7 mouse cellular contexts compared by ENCODE assay signal in genomic region chr13:43398297-43399080, GRCm38 (mm10). TPM values are rescaled to one million over a fixed set of nuclear protein-coding genes. Genes with fewer than 3 reads are reported as not detected.
DNase-seq lines count a peak whose midpoint lies in the region; ATAC-seq lines count a peak whose summit lies in the region.

Nol7 (plus strand) TSS chr13:43398390.

- intact Hi-C loops in left cerebral cortex, postnatal 36 days (cut with DNase I), result loop anchor here (1.0 to 5.0 kb wide), 3 partner anchors 84 to 227 kb away; partner anchors contain the start of genes Gfod1, Ranbp9 and Tbc1d7

- ATAC-seq in intestine, embryonic 16.5 days, result peak; percentile 98
- peak; percentile 91 for ATAC-seq in midbrain, embryonic 11.5 days (ENCODE audit: low FRiP score)

- peak within 1 kb of the TSS; percentile 75 for H3K4me2 ChIP-seq in intestine, embryonic 16.5 days (ENCODE audit: low read depth, low read length)
- H3K4me2 ChIP-seq in midbrain, embryonic 11.5 days, result peak within 1 kb of the TSS; percentile 73

- H3K9ac ChIP-seq in intestine, embryonic 16.5 days (ENCODE audit: low read depth, low read length), result peak within 1 kb of the TSS; percentile 96
- H3K9ac ChIP-seq in midbrain, embryonic 11.5 days (ENCODE audit: low read length), result peak within 1 kb of the TSS; percentile 93

- H3K4me3 ChIP-seq in intestine, embryonic 16.5 days (ENCODE audit: low read length), result peak within 1 kb of the TSS; percentile 90
- peak within 1 kb of the TSS; percentile 82 for H3K4me3 ChIP-seq in midbrain, embryonic 11.5 days (ENCODE audit: low read depth, low read length)

- H3K27me3 ChIP-seq in intestine, embryonic 16.5 days (replicated peaks; ENCODE audit: control insufficient read depth, insufficient read depth, low read length), result no peaks in the 10 kb centered on the region
- no peaks in the 10 kb centered on the region for H3K27me3 ChIP-seq in midbrain, embryonic 11.5 days (ENCODE audit: control insufficient read depth, insufficient read depth, low read length)

- peaks cover 7% of the 10 kb centered on the region for H3K36me3 ChIP-seq in intestine, embryonic 16.5 days (ENCODE audit: control insufficient read depth, insufficient read depth, low read length)
- H3K36me3 ChIP-seq in midbrain, embryonic 11.5 days (ENCODE audit: control insufficient read depth, insufficient read depth, low read length), result peaks cover 5% of the 10 kb centered on the region; the same call in 1 of the 2 replicates

- H3K4me1 ChIP-seq in intestine, embryonic 16.5 days (ENCODE audit: control insufficient read depth, insufficient read depth, low read length), result peaks cover 5% of the 10 kb centered on the region; the same call in 1 of the 2 replicates
- peaks cover 6% of the 10 kb centered on the region; the same call in 1 of the 2 replicates for H3K4me1 ChIP-seq in midbrain, embryonic 11.5 days (ENCODE audit: control insufficient read depth, insufficient read depth, low read length)

- peak; percentile 96 for DNase-seq in adrenal gland, adult 2 months
- DNase-seq in embryo, embryonic 11.5 days (ENCODE audit: low read depth, low spot score), result peak; percentile 91
- peak; percentile 97 to 98 for DNase-seq in gastrocnemius, postnatal 4 days (ENCODE audit: low spot score in 2 of 2)
- DNase-seq in left cerebral cortex, postnatal 36 days (ENCODE audit: low spot score in 2 of 2), result peak; percentile 98
- DNase-seq in midbrain, embryonic 11.5 days (ENCODE audit: low spot score, missing footprints), result peak; percentile 100
- DNase-seq in skeletal muscle tissue, adult 2 months (ENCODE audit: low read depth, low spot score), result peak; percentile 93

- 2% methylated on average over 72 of the region's 72 CpGs for WGBS in intestine, embryonic 16.5 days
- WGBS in midbrain, embryonic 11.5 days, result 2% methylated on average over 72 of the region's 72 CpGs

- H3K27ac ChIP-seq in intestine, embryonic 16.5 days (ENCODE audit: low read length), result peak within 1 kb of the TSS; percentile 96
- H3K27ac ChIP-seq in midbrain, embryonic 11.5 days (ENCODE audit: low read depth, low read length), result peak within 1 kb of the TSS; percentile 91

- H3K9me3 ChIP-seq in intestine, embryonic 16.5 days (ENCODE audit: control insufficient read depth, low read length), result no peaks in the 10 kb centered on the region
- H3K9me3 ChIP-seq in midbrain, embryonic 11.5 days (ENCODE audit: control insufficient read depth, low read length), result no peaks in the 10 kb centered on the region; the same call in 1 of the 2 replicates

RNA-seq across cellular contexts. Expression of gene Nol7, which starts in this region (rescaled TPM):
- total RNA-seq in adrenal gland, adult 2 months (2021), result 100 to 1,000 TPM in 1 of 2 experiments, 10 to 100 TPM in 1; 93.4 to 120 TPM
- 87.4 and 105 TPM in 2 replicates for polyA plus RNA-seq in adrenal gland, adult 2 months (2012; rRNA removed)
- 100 to 1,000 TPM; 142 to 149 TPM for total RNA-seq in gastrocnemius, postnatal 4 days (2021)
- 112 and 122 TPM in 2 replicates for polyA plus RNA-seq in intestine, embryonic 16.5 days (2015; fragmentation: Nextera tagmentation; extraction: Ambion mirVana)
- 10 to 100 TPM; 61.3 to 64.0 TPM for total RNA-seq in left cerebral cortex, postnatal 36 days (2021)
- 236 and 255 TPM in 2 replicates for polyA plus RNA-seq in midbrain, embryonic 11.5 days (2014; fragmentation: Nextera tagmentation; extraction: Ambion mirVana)

Comparison
In these comparisons a context has a peak if more than half of its experiments do, and no peak if none do; other contexts are left out.
1. Peak in every context shown above with its lines: DNase-seq, ATAC-seq, H3K4me3 ChIP-seq and H3K27ac ChIP-seq.